Mouse (Mus musculus): ENCODE results near the gene Tnfaip2. TPM values are rescaled to one million over a fixed set of nuclear protein-coding genes. Genes with fewer than 3 reads are reported as not detected.

Gene Tnfaip2
- polyA plus RNA-seq, 1 experiment from 2014 or later = 0.79 TPM

GRCm38 (mm10) chr12:111457742-111458141, 15.5 kb downstream of the Tnfaip2 start:
- H3K27ac ChIP-seq (ENCODE audit: low read length) = no peak overlapping the region
- no peaks in the 10 kb centered on the region for H3K4me1 ChIP-seq (ENCODE audit: control insufficient read depth, insufficient read depth, low read length)
- H3K9ac ChIP-seq (ENCODE audit: low read depth, low read length) = no peak overlapping the region
- WGBS = 87% methylated on average over 1 of the region's 1 CpGs
- peaks cover 2% of the 10 kb centered on the region; the same call in 1 of the 2 replicates for H3K27me3 ChIP-seq (ENCODE audit: control insufficient read depth, insufficient read depth, low read depth, low read length)
- H3K4me2 ChIP-seq (ENCODE audit: low read length) = no peak overlapping the region
- H3K4me3 ChIP-seq (ENCODE audit: low read depth, low read length) = no peak overlapping the region
- H3K9me3 ChIP-seq (replicated peaks; ENCODE audit: control insufficient read depth, low read length, poor library complexity, severe bottlenecking) = no peaks in the 10 kb centered on the region
- H3K36me3 ChIP-seq (ENCODE audit: control insufficient read depth, insufficient read depth, low read length) = no peaks in the 10 kb centered on the region
- no peak for ATAC-seq

GRCm38 (mm10) chr12:111463570-111463969, 21.3 kb downstream of the Tnfaip2 start:
- H3K27ac ChIP-seq (ENCODE audit: low read length) = no peak overlapping the region
- no peak overlapping the region for H3K4me3 ChIP-seq (ENCODE audit: low read depth, low read length)
- no peaks in the 10 kb centered on the region for H3K9me3 ChIP-seq (replicated peaks; ENCODE audit: control insufficient read depth, low read length, poor library complexity, severe bottlenecking)
- H3K27me3 ChIP-seq (ENCODE audit: control insufficient read depth, insufficient read depth, low read depth, low read length) = no peaks in the 10 kb centered on the region
- WGBS = 82% methylated on average over 7 of the region's 7 CpGs
- ATAC-seq = no peak
- no peak overlapping the region for H3K9ac ChIP-seq (ENCODE audit: low read depth, low read length)
- no peak overlapping the region for H3K4me2 ChIP-seq (ENCODE audit: low read length)
- H3K4me1 ChIP-seq (ENCODE audit: control insufficient read depth, insufficient read depth, low read length) = no peaks in the 10 kb centered on the region
- H3K36me3 ChIP-seq (ENCODE audit: control insufficient read depth, insufficient read depth, low read length) = no peaks in the 10 kb centered on the region

- Histone ChIP-seq H3K27me3 (ENCODE audit: control insufficient read depth, insufficient read depth, low read depth, low read length) (no peaks in the 10 kb centered on the region), H3K4me3 (ENCODE audit: low read depth, low read length) (no peak overlapping the region), H3K4me2 (ENCODE audit: low read length) (no peak overlapping the region), H3K36me3 (ENCODE audit: control insufficient read depth, insufficient read depth, low read length) (no peaks in the 10 kb centered on the region), H3K9ac (ENCODE audit: low read depth, low read length) (no peak overlapping the region), H3K4me1 (ENCODE audit: control insufficient read depth, insufficient read depth, low read length) (no peaks in the 10 kb centered on the region), H3K9me3 (replicated peaks; ENCODE audit: control insufficient read depth, low read length, poor library complexity, severe bottlenecking) (no peaks in the 10 kb centered on the region), H3K27ac (ENCODE audit: low read length) (no peak overlapping the region)
- ATAC-seq = no peak
- 100% methylated on average over 3 of the region's 3 CpGs for WGBS
Measured at GRCm38 (mm10) chr12:111466369-111466768, 24.1 kb downstream of the Tnfaip2 start.

GRCm38 (mm10) chr12:111468206-111468605, 25.9 kb downstream of the Tnfaip2 start:
- WGBS = 64% methylated on average over 7 of the region's 7 CpGs

GRCm38 (mm10) chr12:111469507-111469906, 27.2 kb downstream of the Tnfaip2 start:
- no peaks in the 10 kb centered on the region for H3K27me3 ChIP-seq (ENCODE audit: control insufficient read depth, insufficient read depth, low read depth, low read length)
- H3K27ac ChIP-seq (ENCODE audit: low read length) = no peak overlapping the region
- H3K4me3 ChIP-seq (ENCODE audit: low read depth, low read length) = no peak overlapping the region
- H3K9ac ChIP-seq (ENCODE audit: low read depth, low read length) = no peak overlapping the region
- ATAC-seq = no peak
- H3K36me3 ChIP-seq (ENCODE audit: control insufficient read depth, insufficient read depth, low read length) = no peaks in the 10 kb centered on the region
- H3K4me1 ChIP-seq (ENCODE audit: control insufficient read depth, insufficient read depth, low read length) = no peaks in the 10 kb centered on the region
- WGBS = 5% methylated on average over 8 of the region's 8 CpGs
- no peak overlapping the region for H3K4me2 ChIP-seq (ENCODE audit: low read length)
- H3K9me3 ChIP-seq (replicated peaks; ENCODE audit: control insufficient read depth, low read length, poor library complexity, severe bottlenecking) = no peaks in the 10 kb centered on the region

More at GRCm38 (mm10) chr12:111468206-111468605, 25.9 kb downstream of the Tnfaip2 start:
- Histone ChIP-seq H3K27me3 (ENCODE audit: control insufficient read depth, insufficient read depth, low read depth, low read length) (no peaks in the 10 kb centered on the region), H3K4me1 (ENCODE audit: control insufficient read depth, insufficient read depth, low read length) (no peaks in the 10 kb centered on the region), H3K9ac (ENCODE audit: low read depth, low read length) (no peak overlapping the region), H3K36me3 (ENCODE audit: control insufficient read depth, insufficient read depth, low read length) (no peaks in the 10 kb centered on the region), H3K27ac (ENCODE audit: low read length) (no peak overlapping the region), H3K4me2 (ENCODE audit: low read length) (no peak overlapping the region), H3K9me3 (replicated peaks; ENCODE audit: control insufficient read depth, low read length, poor library complexity, severe bottlenecking) (no peaks in the 10 kb centered on the region), H3K4me3 (ENCODE audit: low read depth, low read length) (no peak overlapping the region)
- ATAC-seq = no peak

GRCm38 (mm10) chr12:111471119-111471518, 28.9 kb downstream of the Tnfaip2 start:
- no peaks in the 10 kb centered on the region for H3K9me3 ChIP-seq (replicated peaks; ENCODE audit: control insufficient read depth, low read length, poor library complexity, severe bottlenecking)
- 67% methylated on average over 1 of the region's 1 CpGs for WGBS
- H3K4me2 ChIP-seq (ENCODE audit: low read length) = no peak overlapping the region
- no peaks in the 10 kb centered on the region for H3K27me3 ChIP-seq (ENCODE audit: control insufficient read depth, insufficient read depth, low read depth, low read length)
- no peak for ATAC-seq
- H3K4me1 ChIP-seq (ENCODE audit: control insufficient read depth, insufficient read depth, low read length) = no peaks in the 10 kb centered on the region
- no peak overlapping the region for H3K4me3 ChIP-seq (ENCODE audit: low read depth, low read length)
- no peak overlapping the region for H3K27ac ChIP-seq (ENCODE audit: low read length)
- no peak overlapping the region for H3K9ac ChIP-seq (ENCODE audit: low read depth, low read length)
- H3K36me3 ChIP-seq (ENCODE audit: control insufficient read depth, insufficient read depth, low read length) = no peaks in the 10 kb centered on the region

GRCm38 (mm10) chr12:111471721-111472120, 29.5 kb downstream of the Tnfaip2 start:
- WGBS = 87% methylated on average over 3 of the region's 3 CpGs
- Histone ChIP-seq H3K27ac (ENCODE audit: low read length) (no peak overlapping the region), H3K36me3 (ENCODE audit: control insufficient read depth, insufficient read depth, low read length) (no peaks in the 10 kb centered on the region), H3K9me3 (replicated peaks; ENCODE audit: control insufficient read depth, low read length, poor library complexity, severe bottlenecking) (no peaks in the 10 kb centered on the region), H3K27me3 (ENCODE audit: control insufficient read depth, insufficient read depth, low read depth, low read length) (no peaks in the 10 kb centered on the region), H3K4me1 (ENCODE audit: control insufficient read depth, insufficient read depth, low read length) (no peaks in the 10 kb centered on the region), H3K4me2 (ENCODE audit: low read length) (no peak overlapping the region), H3K9ac (ENCODE audit: low read depth, low read length) (no peak overlapping the region), H3K4me3 (ENCODE audit: low read depth, low read length) (no peak overlapping the region)
- no peak for ATAC-seq

- no peak overlapping the region for H3K4me3 ChIP-seq (ENCODE audit: low read depth, low read length)
- H3K27ac ChIP-seq (ENCODE audit: low read length) = no peak overlapping the region
- no peak overlapping the region for H3K4me2 ChIP-seq (ENCODE audit: low read length)
- ATAC-seq = no peak
- H3K9ac ChIP-seq (ENCODE audit: low read depth, low read length) = no peak overlapping the region
- no peaks in the 10 kb centered on the region for H3K27me3 ChIP-seq (ENCODE audit: control insufficient read depth, insufficient read depth, low read depth, low read length)
- H3K36me3 ChIP-seq (ENCODE audit: control insufficient read depth, insufficient read depth, low read length) = no peaks in the 10 kb centered on the region
- H3K9me3 ChIP-seq (replicated peaks; ENCODE audit: control insufficient read depth, low read length, poor library complexity, severe bottlenecking) = no peaks in the 10 kb centered on the region
- no peaks in the 10 kb centered on the region for H3K4me1 ChIP-seq (ENCODE audit: control insufficient read depth, insufficient read depth, low read length)
- 49% methylated on average over 5 of the region's 5 CpGs for WGBS
Measured at GRCm38 (mm10) chr12:111472886-111473285, 30.6 kb downstream of the Tnfaip2 start.

- no peak overlapping the region for H3K9ac ChIP-seq (ENCODE audit: low read depth, low read length)
- no peaks in the 10 kb centered on the region for H3K4me1 ChIP-seq (ENCODE audit: control insufficient read depth, insufficient read depth, low read length)
- no peak overlapping the region for H3K4me2 ChIP-seq (ENCODE audit: low read length)
- H3K27ac ChIP-seq (ENCODE audit: low read length) = no peak overlapping the region
- ATAC-seq = no peak
- H3K36me3 ChIP-seq (ENCODE audit: control insufficient read depth, insufficient read depth, low read length) = no peaks in the 10 kb centered on the region
- no peaks in the 10 kb centered on the region for H3K27me3 ChIP-seq (ENCODE audit: control insufficient read depth, insufficient read depth, low read depth, low read length)
- no peak overlapping the region for H3K4me3 ChIP-seq (ENCODE audit: low read depth, low read length)
- H3K9me3 ChIP-seq (replicated peaks; ENCODE audit: control insufficient read depth, low read length, poor library complexity, severe bottlenecking) = no peaks in the 10 kb centered on the region
- WGBS = 99% methylated on average over 3 of the region's 3 CpGs
Measured at GRCm38 (mm10) chr12:111474384-111474783, 32.1 kb downstream of the Tnfaip2 start.
